Mouse (Mus musculus) midbrain, postnatal 0 days (tissue): ENCODE data around the gene Gnat1. TPM values are rescaled to one million over a fixed set of nuclear protein-coding genes. Genes with fewer than 3 reads are reported as not detected.

Experiments used
- ATAC-seq: fragments of 200-750 bp; cut with Nextera tagmentation; 2 replicates; pipeline ENCODE4 v1.8.0; 2017; ENCODE audit warnings: moderate number of reproducible peaks, mild to moderate bottlenecking, moderate TSS enrichment, moderate library complexity; ENCODE audit not compliant: low FRiP score
- DNase-seq: peaks from one replicate; pipeline ENCODE4 v3.0.0-alpha.2; 2015; ENCODE audit warnings: low spot score
- H3K27ac ChIP-seq: fragments of 300-500 bp; sonication (generic); 2 replicates; pipeline ENCODE4 v1.5.1; 2014; ENCODE audit warnings: low read depth, mild to moderate bottlenecking, low read length, mixed read lengths
- H3K27me3 ChIP-seq: fragments of 300-500 bp; sonication (generic); 2 replicates; pipeline ENCODE4 v1.6.1; 2014; ENCODE audit warnings: low read length, control low read depth, mixed read lengths; ENCODE audit not compliant: insufficient read depth
- H3K36me3 ChIP-seq: fragments of 300-500 bp; sonication (generic); 2 replicates; pipeline ENCODE4 v1.6.1; 2014; ENCODE audit warnings: low read length, control low read depth, mixed read lengths; ENCODE audit not compliant: insufficient read depth
- H3K4me1 ChIP-seq: fragments of 300-500 bp; sonication (generic); 2 replicates; pipeline ENCODE4 v1.6.1; 2014; ENCODE audit warnings: mild to moderate bottlenecking, control low read depth, antibody characterized with exemption, low read length, mixed read lengths; ENCODE audit not compliant: insufficient read depth
- H3K4me2 ChIP-seq: fragments of 300-500 bp; sonication (generic); 2 replicates; pipeline ENCODE4 v1.6.1; 2014; ENCODE audit warnings: low read depth, mild to moderate bottlenecking, low read length, mixed read lengths; ENCODE audit not compliant: poor library complexity, severe bottlenecking
- H3K4me3 ChIP-seq: fragments of 300-500 bp; sonication (generic); 2 replicates; pipeline ENCODE4 v1.5.1; 2014; ENCODE audit warnings: low read depth, mild to moderate bottlenecking, low read length, moderate library complexity
- H3K9ac ChIP-seq: fragments of 300-500 bp; sonication (generic); replicated peaks from 2 replicates; pipeline ENCODE4 v1.6.1; 2014; ENCODE audit warnings: mild to moderate bottlenecking, low read length, moderate library complexity, mixed read lengths; ENCODE audit not compliant: poor library complexity, severe bottlenecking
- H3K9me3 ChIP-seq: fragments of 300-500 bp; sonication (generic); 2 replicates; pipeline ENCODE4 v1.6.1; 2016; ENCODE audit warnings: low read length, control low read depth
- CTCF ChIP-seq: IDR thresholded peaks from 2 replicates; pipeline ENCODE4 v1.5.1; 2016; ENCODE audit warnings: antibody characterized with exemption, mild to moderate bottlenecking
- WGBS: fragments of 180-500 bp; shearing (Covaris S2); extraction: QIAGEN DNeasy Blood & Tissue Kit; methylation state at CpG from one replicate; pipeline ENCODE4 v1.1.7; 2014; 5-methylcytosine and 5-hydroxymethylcytosine counted together
- polyA plus RNA-seq: library from polyadenylated mRNA; unstranded; fragments of >200 nt; fragmentation: Nextera tagmentation; extraction: Ambion mirVana; gene quantifications from 2 replicates; pipeline ENCODE4 v1.2.1, GENCODE M21; 2015
- total RNA-seq: library from RNA; depleted of rRNA; stranded (reverse); fragments of >200 nt; gene quantifications from 2 replicates; pipeline ENCODE4 v1.2.3, GENCODE M21; 2014

Gene Gnat1
- total and polyA plus RNA-seq, 2 experiments from 2014 or later: 0.55 to 2.6 TPM

GRCm38 (mm10) chr9:107628721-107629410, 50.6 kb downstream of the Gnat1 start:
- H3K4me3 ChIP-seq: no peak overlapping the region
- peak overlapping the region; percentile 18; the same call in 1 of the 2 replicates for H3K4me2 ChIP-seq
- H3K9me3 ChIP-seq: no peaks in the 10 kb centered on the region

GRCm38 (mm10) chr9:107627387-107628255, 51.9 kb downstream of the Gnat1 start:
- no peak for DNase-seq
- H3K4me3 ChIP-seq: no peak overlapping the region

More at GRCm38 (mm10) chr9:107628721-107629410, 50.6 kb downstream of the Gnat1 start:
- 38% methylated on average over 15 of the region's 15 CpGs for WGBS
- Histone ChIP-seq H3K4me1 (peaks cover 53% of the 10 kb centered on the region), H3K36me3 (peaks cover 10% of the 10 kb centered on the region; the same call in 1 of the 2 replicates), H3K27ac (peak overlapping the region; percentile 95), H3K9ac (peak overlapping the region; percentile 50), H3K27me3 (no peaks in the 10 kb centered on the region)
- ATAC-seq (no peak), DNase-seq (no peak)
- TF ChIP-seq CTCF: no peak

GRCm38 (mm10) chr9:107626844-107627277, 52.7 kb downstream of the Gnat1 start:
- DNase-seq: peak; percentile 91
- Histone ChIP-seq H3K27me3 (no peaks in the 10 kb centered on the region), H3K9ac (peak overlapping the region; percentile 34; the same call in 1 of the 2 replicates), H3K4me3 (no peak overlapping the region), H3K36me3 (peaks cover 13% of the 10 kb centered on the region; the same call in 1 of the 2 replicates), H3K9me3 (no peaks in the 10 kb centered on the region), H3K4me1 (peaks cover 45% of the 10 kb centered on the region), H3K4me2 (peak overlapping the region; percentile 37; the same call in 1 of the 2 replicates), H3K27ac (peak overlapping the region; percentile 95)
- peak; percentile 74 for ATAC-seq
- WGBS: 0% methylated on average over 2 of the region's 2 CpGs
- peak; percentile 96 for TF ChIP-seq CTCF

More at GRCm38 (mm10) chr9:107627387-107628255, 51.9 kb downstream of the Gnat1 start:
- peak overlapping the region; percentile 95 for H3K27ac ChIP-seq
- H3K27me3 ChIP-seq: no peaks in the 10 kb centered on the region
- ATAC-seq: no peak
- H3K9ac ChIP-seq: peak overlapping the region; percentile 34; the same call in 1 of the 2 replicates
- no peak for TF ChIP-seq CTCF
- peaks cover 52% of the 10 kb centered on the region for H3K4me1 ChIP-seq
- H3K36me3 ChIP-seq: peaks cover 10% of the 10 kb centered on the region; the same call in 1 of the 2 replicates
- H3K9me3 ChIP-seq: no peaks in the 10 kb centered on the region
- peak overlapping the region; percentile 37; the same call in 1 of the 2 replicates for H3K4me2 ChIP-seq
- 11% methylated on average over 20 of the region's 20 CpGs for WGBS

- peak; percentile 70 for DNase-seq
- Histone ChIP-seq H3K9me3 (no peaks in the 10 kb centered on the region), H3K4me3 (no peak overlapping the region), H3K36me3 (peaks cover 13% of the 10 kb centered on the region; the same call in 1 of the 2 replicates), H3K9ac (peak overlapping the region; percentile 34; the same call in 1 of the 2 replicates), H3K27me3 (no peaks in the 10 kb centered on the region), H3K27ac (peak overlapping the region; percentile 95), H3K4me2 (peak overlapping the region; percentile 37; the same call in 1 of the 2 replicates), H3K4me1 (peaks cover 42% of the 10 kb centered on the region)
- 26% methylated on average over 13 of the region's 15 CpGs for WGBS
- ATAC-seq: peak; percentile 32
- TF ChIP-seq CTCF: no peak
Observed at GRCm38 (mm10) chr9:107626158-107626843, 53.2 kb downstream of the Gnat1 start.

GRCm38 (mm10) chr9:107625351-107626128, 54.0 kb downstream of the Gnat1 start:
- Histone ChIP-seq H3K9me3 (no peaks in the 10 kb centered on the region), H3K27ac (peak overlapping the region; percentile 95), H3K27me3 (no peaks in the 10 kb centered on the region), H3K36me3 (peaks cover 13% of the 10 kb centered on the region; the same call in 1 of the 2 replicates), H3K4me2 (no peak overlapping the region), H3K4me3 (no peak overlapping the region), H3K4me1 (peaks cover 36% of the 10 kb centered on the region), H3K9ac (no peak overlapping the region)
- 85% methylated on average over 12 of the region's 12 CpGs for WGBS
- TF ChIP-seq CTCF: peak; percentile 69
- ATAC-seq (no peak), DNase-seq (no peak)
